Mouse (Mus musculus): ENCODE measurements around the gene Fam163a.

Gene Fam163a

DNA sequence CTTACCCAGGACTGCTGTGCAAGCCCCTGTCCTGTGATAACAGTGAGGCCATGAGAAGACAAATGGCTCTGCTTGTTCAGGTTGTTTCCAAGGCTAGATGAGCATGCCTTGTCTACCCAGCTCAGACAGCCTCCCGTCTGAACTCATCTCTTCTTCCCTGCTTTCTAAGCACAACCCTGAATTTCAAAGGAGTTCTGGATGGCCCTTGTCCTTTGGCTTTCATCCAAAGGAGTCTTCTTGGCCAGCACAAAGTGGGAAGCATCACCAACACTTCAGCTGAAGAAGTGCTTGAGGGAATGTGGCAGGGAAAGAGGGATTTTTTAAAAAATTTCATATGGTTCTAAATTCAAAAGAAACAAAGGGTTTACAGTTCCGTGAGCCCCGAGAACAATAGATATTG, 3.8 kb downstream of the Fam163a start:
- DNase-seq (ENCODE audit: low spot score in 2 of 2) = no peak

DNA sequence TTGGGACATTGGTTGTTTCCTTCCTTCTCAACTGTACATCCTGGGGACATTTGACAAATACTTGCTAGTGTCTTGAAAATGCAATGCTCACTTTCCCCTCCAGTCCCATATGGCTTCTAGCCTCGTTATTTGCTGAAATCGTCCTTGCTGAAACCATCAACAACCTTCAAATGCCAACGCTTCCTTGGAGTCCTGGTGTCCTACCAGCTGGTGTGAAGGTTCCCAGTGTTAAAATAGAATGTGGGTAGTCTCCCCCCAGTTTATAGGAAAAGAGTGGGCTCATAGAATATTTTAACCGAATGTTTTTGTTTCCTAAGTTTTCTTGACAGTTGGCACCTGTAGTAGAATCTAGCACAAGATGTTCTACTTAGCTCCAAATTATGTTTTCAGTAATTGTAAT, 7.2 kb downstream of the Fam163a start:
- DNase-seq (ENCODE audit: low spot score in 2 of 2) = peak; percentile 13 to 18

DNA sequence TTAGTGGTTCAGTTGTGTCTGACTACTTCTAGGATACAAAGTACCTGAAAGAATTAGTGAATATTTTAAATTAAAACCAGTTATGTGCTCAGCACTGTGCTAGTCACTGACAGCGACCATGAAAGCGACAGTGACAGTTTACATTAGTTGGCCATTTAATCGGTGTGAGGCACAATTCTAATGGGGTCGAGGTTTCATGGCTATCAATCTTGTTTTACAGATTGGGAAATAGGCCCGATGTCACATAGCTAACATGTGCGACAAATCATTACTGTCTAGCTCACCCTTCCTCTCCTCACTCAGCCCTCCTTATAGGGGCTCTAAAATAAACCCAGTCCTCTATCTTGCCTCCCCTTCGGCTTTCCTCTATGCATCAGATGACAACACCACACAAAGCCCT, 11.5 kb downstream of the Fam163a start:
- no peak for DNase-seq (ENCODE audit: low spot score in 2 of 2)

DNA sequence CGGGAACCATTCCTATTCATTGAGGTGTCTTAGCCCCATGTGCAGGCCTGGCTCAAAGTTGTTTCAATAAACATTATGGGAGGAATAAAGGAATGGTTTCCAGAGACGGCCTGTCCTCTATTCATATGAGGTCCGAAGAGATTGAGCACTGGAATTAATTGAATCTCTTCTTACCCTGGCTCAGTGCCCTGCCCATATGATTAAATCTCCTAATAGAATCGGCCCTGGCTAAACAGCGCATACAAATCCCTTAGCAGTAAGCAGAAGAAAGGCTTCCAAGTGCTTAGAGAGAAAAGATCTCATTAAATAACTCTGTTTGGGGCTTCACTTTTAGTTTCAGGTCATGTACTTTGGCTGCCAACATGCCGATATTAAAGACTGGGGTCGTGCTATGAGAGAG, 12.0 kb downstream of the Fam163a start:
- DNase-seq (ENCODE audit: low spot score in 2 of 2) = no peak

DNA sequence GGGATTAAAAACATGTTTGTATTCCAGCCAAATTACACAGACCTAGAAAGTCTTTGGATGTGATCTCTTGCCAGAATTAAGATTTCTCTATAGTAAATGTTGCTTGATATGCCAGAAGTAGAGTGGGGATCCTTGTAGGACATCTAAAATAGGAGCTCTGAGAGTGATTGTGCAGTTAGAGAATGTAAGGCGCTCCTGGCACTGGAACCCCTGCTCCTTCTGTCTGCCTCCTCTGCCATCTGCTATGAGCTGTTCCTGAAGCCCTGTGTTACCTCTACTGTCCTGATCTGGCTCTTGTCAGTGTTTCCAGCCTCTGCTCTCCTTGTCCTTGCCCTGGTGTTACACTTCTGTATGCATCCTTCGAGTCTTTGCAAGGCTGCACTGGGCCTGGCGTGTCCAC, 18.2 kb downstream of the Fam163a start:
- no peak for DNase-seq (ENCODE audit: low spot score in 2 of 2)

DNA sequence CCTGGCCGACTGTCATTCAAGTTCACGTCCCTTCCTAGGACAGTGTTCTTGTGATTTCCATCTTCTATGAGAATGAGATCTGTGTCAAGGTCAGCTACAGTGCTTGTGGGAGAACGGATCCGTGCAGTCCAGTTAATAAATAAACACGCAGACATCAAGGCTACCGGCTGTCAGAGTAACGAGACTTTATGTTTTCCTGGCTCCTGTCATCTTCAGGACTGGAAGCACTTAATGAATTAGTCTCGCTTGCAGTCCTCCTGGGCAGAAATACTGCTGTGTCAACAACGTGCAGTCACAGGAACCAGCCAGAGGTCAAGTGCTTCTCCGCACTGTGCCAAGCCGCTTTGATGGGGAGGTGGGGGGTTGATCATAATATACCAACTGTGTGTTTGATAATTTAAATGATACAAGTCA, 20.7 kb downstream of the Fam163a start:
- DNase-seq (ENCODE audit: low spot score in 2 of 2) = no peak

DNA sequence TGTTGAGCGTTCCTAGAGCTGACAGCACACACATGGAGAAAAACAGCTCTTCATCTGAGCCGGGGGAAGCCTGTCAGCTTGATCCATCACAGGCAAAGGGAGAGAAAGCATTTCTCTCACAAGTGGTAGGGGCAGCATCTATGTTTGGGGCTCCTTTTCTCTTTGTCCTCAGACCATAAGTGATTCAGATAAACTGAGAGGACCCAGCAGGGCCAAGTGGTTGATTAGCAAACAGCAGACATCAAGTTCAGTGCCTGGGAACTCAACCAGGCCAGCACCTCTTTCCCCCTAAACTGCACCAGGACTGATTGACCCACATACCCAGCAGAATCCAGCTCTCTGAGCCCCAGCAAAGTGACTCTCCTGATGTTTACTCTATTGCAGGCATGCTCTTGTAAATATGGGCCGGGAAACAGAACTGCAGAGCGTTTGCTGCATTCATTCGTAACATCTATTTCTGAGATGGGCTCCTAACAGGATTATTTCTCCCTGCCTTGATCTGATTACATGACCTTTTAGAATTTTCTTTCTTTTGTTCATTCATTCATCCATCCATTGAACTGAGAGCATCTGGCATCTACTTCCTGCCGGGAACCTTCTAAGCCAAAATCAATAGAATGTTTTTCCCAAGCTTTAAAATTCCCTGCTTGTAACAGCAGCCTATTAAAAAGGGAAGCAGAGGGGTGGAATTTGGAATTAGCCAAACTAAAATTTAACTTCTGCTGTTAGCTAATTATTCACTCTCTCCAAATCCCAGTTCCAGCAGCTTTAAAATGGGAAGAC, 21.5 kb downstream of the Fam163a start:
- peak in 1 of 2 experiments; percentile 17 for DNase-seq (ENCODE audit: low spot score in 2 of 2)

DNA sequence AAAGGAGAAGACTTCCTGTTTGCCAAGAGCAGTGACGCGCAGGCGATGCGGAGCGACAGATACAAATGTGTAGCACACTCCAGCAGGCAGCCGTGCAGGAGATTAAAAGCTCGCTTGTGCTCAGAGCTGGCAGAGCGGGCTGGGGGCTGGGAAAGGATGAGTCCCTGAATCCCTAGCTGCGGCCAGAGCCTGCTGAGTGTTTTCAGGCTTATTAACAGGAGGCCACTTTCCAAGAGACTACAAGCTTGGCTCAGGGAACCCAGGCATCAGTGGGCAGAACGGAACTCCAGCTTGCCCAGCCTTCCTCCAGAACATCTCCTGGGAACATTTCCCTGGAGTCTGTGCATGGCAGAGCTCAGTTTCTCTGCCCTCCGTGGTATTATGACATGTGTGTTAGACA, 25.0 kb downstream of the Fam163a start:
- DNase-seq (ENCODE audit: low spot score in 2 of 2) = peak; percentile 18 to 28

DNA sequence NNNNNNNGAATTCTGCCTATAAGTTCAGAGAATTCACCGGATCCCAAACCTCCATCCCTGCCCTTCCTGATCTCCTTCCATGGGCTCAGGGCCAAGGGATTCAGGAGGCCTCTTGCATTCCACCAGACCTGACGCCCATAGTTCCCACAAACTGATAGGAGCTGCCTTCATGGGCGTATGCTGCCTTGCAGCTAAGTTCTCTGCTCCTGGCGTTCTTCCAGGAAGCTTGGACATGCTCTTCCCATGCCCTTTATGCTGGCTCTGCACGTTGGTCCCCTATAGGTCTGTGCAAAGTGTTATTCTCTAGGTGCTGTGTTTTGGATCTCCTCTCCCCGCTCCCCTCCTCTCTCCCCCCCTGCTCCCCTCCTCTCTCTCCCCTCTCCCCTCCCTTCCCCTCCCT, 36.1 kb downstream of the Fam163a start:
- no peak for DNase-seq (ENCODE audit: low spot score in 2 of 2)

DNA sequence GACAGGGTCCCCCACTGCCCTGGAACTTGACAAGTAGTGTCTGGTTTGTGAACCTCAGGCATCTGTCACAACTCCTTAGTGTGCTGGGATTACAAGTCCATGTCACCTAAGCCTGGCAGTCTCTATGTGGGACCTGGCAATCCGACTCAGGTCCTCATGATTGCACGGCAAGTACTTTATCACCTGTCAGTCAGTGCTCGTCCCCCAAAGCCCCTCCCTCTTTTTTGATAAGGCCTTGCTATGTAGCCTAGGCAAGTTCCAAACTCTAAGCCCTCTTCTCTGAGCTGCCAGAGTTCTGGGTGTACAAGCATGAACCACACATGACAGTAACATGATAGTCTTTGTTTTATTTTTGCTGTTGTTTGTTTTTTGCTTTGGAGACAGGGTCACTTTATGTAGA, 88.1 kb downstream of the Fam163a start:
- DNase-seq (ENCODE audit: low spot score in 2 of 2) = no peak

DNA sequence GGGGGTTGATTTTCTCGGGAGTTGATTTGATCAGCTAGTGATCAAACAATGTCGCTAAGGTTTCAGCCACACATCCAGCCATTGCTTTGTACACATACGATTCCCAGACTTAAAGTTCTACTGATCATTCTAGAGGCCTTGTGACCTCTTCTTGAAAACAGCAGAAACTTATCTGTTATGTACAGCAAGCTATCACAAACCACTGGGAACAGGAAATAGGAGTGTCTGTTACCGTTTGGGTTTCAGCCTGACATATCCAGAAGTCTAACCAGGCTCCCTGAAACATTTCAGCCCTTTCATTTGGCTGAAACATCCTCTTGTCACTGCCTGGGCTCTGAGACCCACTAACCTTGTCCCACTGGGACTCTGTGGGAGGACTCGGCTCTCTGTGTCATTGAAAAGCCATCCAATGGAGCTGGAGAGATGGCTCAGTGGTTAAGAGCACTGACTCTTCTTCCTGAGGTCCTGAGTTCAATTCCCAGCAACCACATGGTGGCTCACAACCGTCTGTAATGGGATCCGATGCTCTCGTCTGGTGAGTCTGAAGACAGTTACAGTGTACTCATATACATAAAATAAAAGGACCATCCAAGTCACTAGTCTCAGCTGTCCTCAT, 90.8 kb downstream of the Fam163a start:
- no peak for DNase-seq (ENCODE audit: low spot score in 2 of 2)

DNA sequence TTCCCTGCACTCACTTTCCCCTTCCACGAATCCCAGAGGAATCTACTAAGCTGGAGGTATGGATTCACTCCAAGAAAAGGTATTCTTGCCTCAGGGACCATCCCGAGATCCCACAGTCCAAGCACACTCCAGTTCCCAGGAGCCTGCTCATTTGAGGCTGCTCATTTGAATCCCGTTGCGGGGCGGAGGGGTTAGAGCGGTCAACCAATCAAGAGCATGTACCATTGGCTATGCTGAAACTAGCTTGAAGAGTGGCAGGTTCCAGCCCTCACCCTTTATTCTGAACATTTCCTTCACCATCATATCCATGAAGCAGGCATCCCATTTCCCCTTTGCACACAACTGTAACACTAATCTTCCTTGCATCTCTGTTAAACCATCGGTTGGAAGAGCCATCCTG, 92.7 kb downstream of the Fam163a start:
- no peak for DNase-seq (ENCODE audit: low spot score in 2 of 2)

DNA sequence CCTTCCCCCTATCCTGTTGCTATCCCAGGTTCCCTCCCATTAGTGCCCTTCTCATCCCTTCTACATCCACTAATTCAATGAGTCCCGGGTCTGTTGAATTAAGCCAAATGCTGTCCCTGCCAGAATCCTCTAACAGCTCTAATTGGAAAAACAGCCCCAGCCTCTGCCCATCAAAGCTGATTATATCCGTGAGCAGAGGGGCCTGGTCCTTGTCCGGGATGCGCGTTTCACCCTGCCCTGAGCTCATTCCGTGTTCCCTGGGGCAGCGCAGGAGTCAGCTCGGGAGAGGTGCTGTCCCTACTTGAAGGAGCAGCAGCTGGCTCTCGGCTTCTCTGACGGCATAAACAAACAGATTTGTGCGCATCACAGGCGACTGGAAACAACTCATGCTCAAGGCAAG, 93.1 kb downstream of the Fam163a start:
- DNase-seq (ENCODE audit: low spot score in 2 of 2) = no peak

DNA sequence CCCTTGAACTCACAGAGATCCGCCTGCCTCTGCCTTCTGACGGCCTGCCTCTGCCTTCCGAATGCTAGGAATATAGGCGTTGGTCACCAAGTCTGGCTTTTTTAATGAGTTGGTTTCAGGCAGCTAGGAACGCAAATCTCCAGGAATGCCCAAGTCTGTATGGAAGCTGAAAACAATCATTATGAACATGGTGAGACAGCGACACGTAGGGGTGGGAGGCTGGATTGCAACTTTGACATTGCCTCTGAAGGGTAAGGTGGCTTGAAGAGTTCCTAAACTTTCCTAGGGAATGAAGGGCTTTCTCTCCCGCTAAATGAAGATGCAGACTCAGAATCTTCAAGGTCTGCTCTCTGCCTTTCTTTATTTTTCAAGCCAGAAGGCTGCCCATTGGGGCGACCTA, 93.7 kb downstream of the Fam163a start:
- no peak for DNase-seq (ENCODE audit: low spot score in 2 of 2)

DNA sequence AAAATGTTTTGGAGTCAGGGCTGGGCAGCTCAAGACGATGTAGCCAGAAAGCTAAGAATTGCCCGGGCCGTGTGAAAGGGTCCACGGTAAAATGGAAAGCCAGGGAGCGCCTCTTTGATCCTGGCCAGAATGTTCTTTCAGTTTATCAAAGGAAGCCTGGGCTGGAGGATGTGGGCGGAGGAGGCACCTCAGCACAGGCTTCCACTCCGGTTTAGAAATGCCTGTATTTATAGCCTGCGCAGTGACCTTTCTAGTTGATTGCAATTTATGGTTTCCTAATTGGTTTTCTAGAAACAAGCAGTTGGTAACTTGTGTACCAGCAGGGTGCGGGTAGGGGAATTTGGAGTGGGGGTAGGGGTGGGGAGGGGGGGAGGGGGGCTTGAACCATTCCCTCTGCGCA, 96.4 kb downstream of the Fam163a start:
- no peak for DNase-seq (ENCODE audit: low spot score in 2 of 2)

DNA sequence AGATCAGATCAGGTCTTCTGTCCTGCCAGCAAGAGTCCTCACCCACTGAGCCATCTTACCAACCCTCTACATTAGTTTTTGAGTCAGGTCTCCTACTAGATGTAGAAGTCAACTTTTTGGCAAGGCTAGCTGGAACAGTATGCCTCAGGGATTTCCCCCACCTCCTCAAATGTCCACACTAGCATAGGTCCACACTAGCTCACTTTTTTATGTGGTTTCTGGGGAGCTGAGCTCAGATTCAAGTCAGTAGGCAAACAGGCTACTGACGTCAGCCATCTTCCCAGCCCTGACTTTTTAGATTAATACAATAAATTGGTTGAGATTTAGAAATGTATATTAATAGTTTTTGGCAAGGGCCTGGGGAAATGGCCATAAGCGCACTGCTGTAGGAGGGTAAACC, 97.4 kb downstream of the Fam163a start:
- DNase-seq (ENCODE audit: low spot score in 2 of 2) = no peak

DNA sequence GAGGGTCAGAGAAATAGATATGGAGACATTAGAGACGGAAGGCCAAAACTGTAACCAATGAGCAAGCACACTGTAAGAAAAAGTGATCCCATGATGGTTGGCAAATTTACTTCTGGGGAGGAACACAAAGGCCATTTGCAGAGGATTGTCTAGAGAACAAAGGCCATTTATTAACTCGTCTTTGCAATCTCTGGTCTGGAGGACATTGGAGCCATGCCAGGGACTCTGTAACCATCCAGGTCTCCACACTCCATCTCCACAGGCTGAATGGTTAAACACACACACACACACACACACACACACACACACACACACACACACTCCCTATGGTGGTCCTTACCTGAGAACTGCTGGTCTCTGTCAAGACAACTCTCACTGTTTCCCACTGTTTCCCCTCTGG, 99.4 kb downstream of the Fam163a start:
- DNase-seq (ENCODE audit: low spot score in 2 of 2) = no peak

DNA sequence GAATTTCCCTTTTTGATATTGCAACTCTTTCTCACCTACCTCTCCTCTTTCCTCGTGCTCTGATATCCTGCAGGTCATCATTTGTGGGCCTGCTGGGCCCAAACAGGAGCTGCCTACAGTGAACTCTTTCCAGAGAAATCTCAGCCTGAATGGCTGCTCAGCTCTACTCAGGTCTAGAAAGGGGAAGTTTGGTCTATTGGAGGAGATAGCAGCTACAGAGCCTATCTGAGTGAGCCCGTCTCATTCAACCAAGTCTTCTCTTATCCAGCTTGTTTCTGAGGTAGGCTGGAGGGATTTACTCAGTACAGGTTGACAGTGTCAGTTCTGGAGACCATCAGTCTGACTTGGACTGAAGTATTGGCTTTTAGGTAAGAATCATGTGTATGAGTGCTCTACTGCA, 101.1 kb downstream of the Fam163a start:
- no peak for DNase-seq (ENCODE audit: low spot score in 2 of 2)

DNA sequence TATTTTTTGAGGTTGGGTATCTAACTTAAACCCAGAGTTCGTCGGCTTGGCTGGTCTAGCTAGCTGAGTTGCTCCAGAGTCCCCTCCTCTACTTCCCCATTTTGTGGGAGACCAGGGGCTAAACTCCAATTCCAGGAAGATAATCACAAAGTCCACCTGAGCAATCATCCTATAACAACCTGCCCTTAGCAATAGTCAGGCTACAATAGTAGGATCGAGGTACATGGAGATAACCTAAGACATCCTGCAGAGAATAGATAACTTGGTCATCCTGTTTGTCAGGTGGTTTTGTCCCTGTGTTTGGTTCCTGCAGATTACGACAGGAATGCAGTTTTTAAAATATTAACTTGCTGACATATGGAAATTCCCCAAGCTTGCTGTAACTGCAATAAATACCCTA, 113.0 kb downstream of the Fam163a start:
- no peak for DNase-seq (ENCODE audit: low spot score in 2 of 2)

DNA sequence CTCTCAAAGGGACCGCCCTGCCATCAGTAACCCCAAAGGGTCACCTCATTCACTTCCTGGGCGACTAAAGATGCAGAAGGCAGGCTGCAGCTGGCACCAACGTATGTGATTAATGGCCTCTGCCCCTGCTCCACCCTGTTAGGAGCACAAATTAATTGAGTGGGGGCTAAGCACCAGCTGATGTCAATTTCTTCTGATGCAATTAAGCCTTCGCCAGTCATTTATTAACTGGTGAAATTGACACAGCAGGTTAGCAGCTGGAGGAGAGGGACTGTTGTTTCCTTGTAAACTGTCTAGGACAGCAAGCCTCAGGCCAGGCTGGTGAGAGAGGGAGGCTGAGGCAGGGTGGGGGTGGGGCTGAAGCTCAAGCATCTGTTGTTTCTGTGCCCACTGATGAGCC, 114.8 kb downstream of the Fam163a start:
- no peak for DNase-seq (ENCODE audit: low spot score in 2 of 2)

DNA sequence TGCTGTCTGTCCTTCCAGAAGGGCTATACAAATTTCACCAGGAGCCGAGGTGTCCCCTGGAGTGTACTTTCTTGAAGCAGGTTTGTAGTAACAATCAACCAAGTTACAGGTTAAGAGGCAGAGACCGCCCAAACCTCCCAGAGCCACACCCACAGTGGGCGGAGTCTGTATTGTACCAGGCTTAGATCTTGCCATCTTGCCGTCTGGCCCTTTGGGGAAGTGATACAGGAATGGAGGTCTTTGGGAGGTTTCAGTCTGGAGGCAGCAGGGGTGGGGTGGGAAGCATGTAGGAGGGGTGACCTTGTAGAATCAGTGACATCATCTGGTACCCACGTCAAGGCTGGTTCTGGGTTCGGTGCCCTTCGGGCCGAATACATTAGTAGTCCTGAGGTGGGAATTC, 115.3 kb downstream of the Fam163a start:
- DNase-seq (ENCODE audit: low spot score in 2 of 2) = no peak

DNA sequence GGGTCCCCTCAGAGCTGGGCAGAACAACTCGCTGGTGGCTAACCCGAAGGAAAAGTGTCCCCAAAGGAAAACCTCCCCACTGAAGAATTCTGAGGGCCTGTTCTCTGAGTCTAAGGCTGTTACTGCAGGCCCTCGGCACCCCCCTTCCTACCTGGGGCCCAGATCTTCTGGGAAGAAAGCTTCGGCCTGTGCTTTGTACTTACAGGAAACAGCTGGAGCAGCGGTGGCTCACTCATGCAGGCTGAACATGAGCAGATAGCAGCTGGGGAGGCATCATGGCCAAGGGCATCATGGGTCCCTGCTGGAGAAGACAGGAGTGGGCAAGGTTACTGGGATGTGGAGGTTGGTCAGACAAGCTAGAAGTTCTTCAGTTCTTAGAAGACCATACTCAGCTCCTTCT, 117.2 kb downstream of the Fam163a start:
- no peak for DNase-seq (ENCODE audit: low spot score in 2 of 2)

DNA sequence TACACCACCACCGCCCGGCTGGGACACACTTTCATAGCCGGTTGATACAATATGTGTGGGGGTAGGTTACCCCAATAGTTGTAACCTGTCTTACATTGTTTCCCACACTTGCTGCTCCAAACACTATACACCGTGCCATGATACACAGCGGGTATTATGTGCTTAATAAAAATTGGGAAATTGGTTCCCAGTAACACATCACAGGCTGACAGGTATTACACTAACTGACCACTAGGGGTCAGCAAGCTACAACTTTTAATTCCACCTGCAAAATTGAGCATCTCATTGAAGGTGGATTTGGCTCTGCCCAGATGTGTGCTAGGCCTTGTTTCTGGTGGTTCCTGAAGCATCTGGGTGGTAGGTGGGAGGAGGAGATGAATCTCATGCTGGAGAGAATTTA, 119.1 kb downstream of the Fam163a start:
- DNase-seq (ENCODE audit: low spot score in 2 of 2) = peak; percentile 55 to 57

DNA sequence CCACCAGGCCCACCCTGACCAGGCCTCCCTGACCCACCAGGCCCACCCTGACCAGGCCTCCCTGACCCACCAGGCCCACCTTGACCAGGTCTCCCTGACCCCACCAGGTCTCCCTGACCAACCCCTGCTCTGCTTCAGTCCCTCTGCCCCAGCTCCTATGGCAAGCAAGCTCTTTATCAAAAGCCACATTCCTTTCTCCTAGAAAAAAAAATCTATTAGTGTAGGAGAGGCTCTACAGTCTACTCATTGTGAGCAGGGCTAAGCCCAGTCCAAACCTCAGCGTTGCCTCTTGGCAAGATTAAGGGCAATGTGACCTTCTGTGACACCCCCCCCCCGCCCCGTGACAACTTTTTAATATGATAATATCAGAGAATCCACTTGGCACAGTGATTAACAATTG, 120.2 kb downstream of the Fam163a start:
- no peak for DNase-seq (ENCODE audit: low spot score in 2 of 2)

Measured in right cerebral cortex, adult 2 months (tissue).